Mouse (Mus musculus) skeletal muscle tissue, postnatal 0 days (tissue): ENCODE measurements around the gene Mief2. TPM values are rescaled to one million over a fixed set of nuclear protein-coding genes. Genes with fewer than 3 reads are reported as not detected.

Source experiments
- microRNA-seq, 2 experiments: library from miRNA; unstranded; fragments of <30 nt; microRNA quantifications; one replicate each; pipeline ENCODE4; 2016
- polyA plus RNA-seq: library from polyadenylated mRNA; unstranded; fragments of >200 nt; fragmentation: Nextera tagmentation; extraction: Ambion mirVana; gene quantifications from 2 replicates; pipeline ENCODE4 v1.2.1, GENCODE M21; 2015

Mief2 gene
- polyA plus RNA-seq = 58.1 and 64.6 TPM in 2 replicates

GRCm38 (mm10) chr11:60728260-60728761 lies at the start of gene Mief2:
Mief2 (plus strand) TSS chr11:60728398.

GRCm38 (mm10) chr11:60699524-60700075 lies 28.6 kb upstream of the Mief2 start, which contains the start of gene Llgl1:
Llgl1 (plus strand) TSS chr11:60699723.

GRCm38 (mm10) chr11:60726601-60727391 lies 1.4 kb upstream of the Mief2 start, which contains the start of gene Flii:
Flii (minus strand) TSS chr11:60727263.

GRCm38 (mm10) chr11:60776829-60777740 lies 48.9 kb downstream of the Mief2 start, which contains the start of the genes Top3a and Smcr8:
Top3a (minus strand) TSS chr11:60777365.
Smcr8 (plus strand) TSS chr11:60777524.

Small RNA genes within 50 kb of the gene (microRNA-seq; reads per million reads assigned to microRNA genes)
- gene Mir5100 = 0.51 to 1.1 reads per million in 2 experiments

Other genes starting within 250 kb of the Mief2 start
- gene Alkbh5, start 192.0 kb upstream of the Mief2 start, polyA plus RNA-seq = 34.2 and 37.8 TPM in 2 replicates
- gene Llgl1, start 28.7 kb upstream of the Mief2 start, polyA plus RNA-seq = 13.6 and 14.3 TPM in 2 replicates
- gene Flii, start 1.1 kb upstream of the Mief2 start, polyA plus RNA-seq = 54.8 and 57.8 TPM in 2 replicates
- gene Top3a, start 49.0 kb downstream of the Mief2 start, polyA plus RNA-seq = 5.5 and 5.8 TPM in 2 replicates
- 3.0 and 3.3 TPM in 2 replicates for gene Smcr8, start 49.1 kb downstream of the Mief2 start, polyA plus RNA-seq
- gene Shmt1, start 83.3 kb downstream of the Mief2 start, polyA plus RNA-seq = 34.0 and 39.1 TPM in 2 replicates
- 18.2 and 29.2 TPM in 2 replicates for gene Dhrs7b, start 102.2 kb downstream of the Mief2 start, polyA plus RNA-seq
- 65.9 and 68.5 TPM in 2 replicates for gene Tmem11, start 150.9 kb downstream of the Mief2 start, polyA plus RNA-seq
- gene Natd1, start 186.4 kb downstream of the Mief2 start, polyA plus RNA-seq = 11.4 and 12.8 TPM in 2 replicates
- 63.7 and 71.7 TPM in 2 replicates for gene Map2k3, start 203.6 kb downstream of the Mief2 start, polyA plus RNA-seq